Mouse (Mus musculus): ENCODE measurements around the gene Kars.

DNA sequence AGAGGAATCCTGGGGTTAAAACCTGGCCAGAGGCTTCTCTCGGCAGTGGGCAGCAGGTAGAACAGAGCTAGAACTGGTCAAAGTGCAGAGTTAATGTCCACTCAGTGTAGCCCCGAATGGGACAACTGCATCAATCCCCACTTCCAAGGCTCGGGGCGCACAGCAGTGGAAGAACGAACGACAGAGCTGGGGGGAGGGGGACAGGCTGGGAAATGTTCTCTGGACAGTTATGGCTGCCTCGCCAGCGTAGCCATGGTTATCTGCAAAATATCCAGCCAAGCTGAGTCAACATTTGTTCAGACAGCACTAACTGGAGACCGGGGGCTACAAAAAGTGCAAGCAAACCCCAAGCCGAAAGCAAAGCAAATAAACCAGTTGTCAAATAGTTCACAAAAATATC, 33.0 kb downstream of the Kars start:
- TF ChIP-seq CTCF (IDR thresholded peaks at IDR 0.05) = no peak
- no peak for TF ChIP-seq POLR2A (IDR thresholded peaks at IDR 0.05; ENCODE audit: insufficient read depth, low read depth, low read length)

All from heart, adult 2 months (tissue).